Mouse (Mus musculus) megakaryocyte, adult 5-6 weeks (primary cell): ENCODE results near the gene Tmem38b. TPM values are rescaled to one million over a fixed set of nuclear protein-coding genes. Genes with fewer than 3 reads are reported as not detected.
A peak's percentile ranks its signal among the peaks of the same experiment; 100 is the strongest.

ENCODE experiments used
- ATAC-seq: 2 replicates; pipeline ENCODE4 v1.8.0; 2016; ENCODE audit warnings: mild to moderate bottlenecking, inconsistent platforms; ENCODE audit not compliant: poor library complexity, severe bottlenecking
- total RNA-seq, 2 experiments: library from RNA; stranded (forward) in 1 of 2; stranded (reverse) in 1 of 2; fragments of 153-499, 151-499 nt in 1 of 2; fragments of 221-1000, 200-1000 nt in 1 of 2; gene quantifications; 2 replicates each; pipeline versions ENCODE4 v1.2.3 to v1.2.4; 2015 to 2017

Gene Tmem38b
- total RNA-seq, 2 experiments from 2014 or later: 15.3 to 39.2 TPM

- ATAC-seq: no peak
These were observed 57.3 kb downstream of the Tmem38b start for GRCm38 (mm10) chr4:53882921-53883682.

DNA sequence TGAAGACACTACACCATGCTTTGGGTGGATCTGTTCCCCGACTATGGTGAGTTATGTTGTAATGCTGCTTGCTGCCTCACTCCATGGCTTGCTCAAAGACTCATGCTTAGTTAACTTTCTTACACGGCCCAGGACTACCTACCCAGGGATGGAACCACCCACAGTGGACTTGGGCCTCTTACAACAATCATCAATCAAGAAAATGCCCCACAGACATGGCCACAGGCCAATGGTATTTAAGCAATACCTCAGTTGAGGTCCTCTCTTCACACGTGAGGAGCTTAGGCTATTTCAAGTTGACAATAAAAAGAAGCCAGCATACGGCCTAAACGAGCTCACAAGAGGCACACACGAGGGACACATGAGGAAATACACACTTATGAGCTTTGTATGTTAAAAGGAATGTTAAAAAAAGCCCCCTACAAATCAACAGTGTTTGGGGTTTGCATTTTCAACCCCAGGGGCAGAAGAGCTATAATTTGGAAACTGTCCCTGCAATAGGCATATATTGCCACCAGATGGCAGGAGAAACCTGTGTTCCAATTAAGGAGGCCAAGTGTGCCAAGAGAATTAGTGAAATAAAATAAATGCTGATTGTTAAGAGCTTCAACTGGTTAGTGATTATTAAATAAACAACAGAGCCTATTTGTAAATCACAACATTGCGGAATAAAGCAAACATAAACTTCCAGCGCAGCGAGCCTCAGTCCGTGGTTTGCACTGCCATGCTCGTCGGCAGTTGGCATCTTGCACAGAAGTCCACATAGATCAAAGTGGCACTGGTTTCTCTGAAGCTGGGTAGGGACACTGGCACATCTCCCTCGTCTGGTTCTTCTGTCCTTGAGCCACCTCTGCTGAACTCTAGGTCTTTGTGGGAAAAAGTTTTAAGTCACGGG is 58.8 kb downstream of the Tmem38b start:
- ATAC-seq: peak; percentile 64

GRCm38 (mm10) chr4:53886342-53887088 is 60.7 kb downstream of the Tmem38b start:
- no peak for ATAC-seq

DNA sequence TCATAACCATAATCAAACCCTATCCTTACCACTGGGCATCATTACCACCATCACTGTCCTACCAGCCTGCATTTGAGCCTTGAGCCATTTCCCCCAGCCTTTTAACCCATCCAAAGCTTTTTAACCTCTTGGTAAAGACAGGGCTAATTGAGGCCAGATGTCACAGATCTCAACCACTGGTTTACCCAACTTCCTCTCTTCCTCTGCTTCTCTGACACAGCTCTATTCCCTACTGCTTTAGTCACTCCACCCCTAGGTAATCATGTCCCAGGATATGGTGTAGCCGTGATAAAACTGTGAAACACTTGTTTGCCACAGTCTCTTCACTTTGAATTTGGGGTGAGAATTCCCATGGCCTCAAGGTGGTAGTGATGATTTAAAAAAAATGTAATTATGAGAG is 69.5 kb downstream of the Tmem38b start:
- 0 out of 2 replicates have a peak, but pooled peaks have one; percentile 40 for ATAC-seq

- no peak for ATAC-seq
These were observed 70.4 kb downstream of the Tmem38b start for GRCm38 (mm10) chr4:53896150-53896833.

DNA sequence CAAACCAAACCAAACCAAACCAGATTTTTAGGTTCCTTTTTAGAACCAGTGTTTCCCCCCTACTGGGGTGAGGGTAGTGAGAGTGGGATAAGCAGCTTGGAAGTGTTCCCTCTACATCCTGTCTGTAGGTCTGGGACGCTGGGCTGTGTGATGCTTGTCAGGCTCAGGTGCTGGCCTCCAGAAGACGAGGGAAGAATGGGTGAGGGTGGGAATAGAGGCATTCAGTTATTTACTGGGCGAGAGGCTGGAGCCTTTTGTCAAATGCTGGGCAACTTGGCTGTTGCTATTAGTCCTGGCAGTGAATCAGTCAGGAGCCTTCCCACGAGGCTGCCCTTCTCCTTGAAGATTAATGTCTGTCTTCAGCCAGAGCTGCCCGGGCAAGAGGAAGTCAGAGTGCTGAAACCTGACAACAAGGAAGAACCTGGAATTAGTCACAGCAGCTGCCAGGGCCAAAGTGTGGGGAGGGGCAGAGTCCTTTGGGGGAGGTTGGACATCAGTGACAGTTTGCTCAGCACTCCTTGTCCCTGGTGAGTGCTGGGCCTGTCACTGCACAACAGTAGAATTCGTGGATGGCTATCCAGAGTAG is 74.6 kb downstream of the Tmem38b start:
- ATAC-seq: peak; percentile 55

DNA sequence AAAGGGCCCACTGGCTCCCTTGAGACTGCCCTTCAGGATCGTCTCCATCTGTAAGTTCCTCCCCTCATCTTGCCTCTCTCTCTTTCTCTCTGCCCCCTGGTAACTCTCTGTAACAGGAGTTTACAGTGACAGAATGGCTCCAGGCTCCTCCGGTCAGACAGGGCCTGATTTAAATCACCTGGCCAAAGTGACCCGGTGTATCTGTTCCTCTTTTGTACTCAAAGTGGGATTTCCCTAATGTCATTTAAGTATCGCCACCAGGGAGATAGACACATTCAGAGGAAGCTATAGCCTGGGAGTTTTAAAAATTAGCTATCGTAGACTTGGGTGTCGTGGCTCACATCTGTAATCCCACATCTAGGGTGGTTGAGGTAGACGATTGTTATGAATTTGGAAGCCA is 78.5 kb downstream of the Tmem38b start:
- no peak for ATAC-seq

GRCm38 (mm10) chr4:53905537-53905936 is 79.7 kb downstream of the Tmem38b start:
- peak; percentile 42; the same call in 1 of the 2 replicates for ATAC-seq

GRCm38 (mm10) chr4:53907071-53907470 is 81.2 kb downstream of the Tmem38b start:
- ATAC-seq: no peak

Other genes starting within 250 kb of the Tmem38b start
- gene Fsd1l, start 194.6 kb upstream of the Tmem38b start, total RNA-seq (2015): 6.1 and 10.2 TPM in 2 replicates
- gene Fsd1l, start 194.6 kb upstream of the Tmem38b start, total RNA-seq (2017): 5.5 and 7.4 TPM in 2 replicates
- gene Fktn, start 112.0 kb upstream of the Tmem38b start, total RNA-seq (2015): 2.5 and 3.9 TPM in 2 replicates
- 2.0 and 2.5 TPM in 2 replicates for gene Fktn, start 112.0 kb upstream of the Tmem38b start, total RNA-seq (2017)
- gene Tal2, start 46.3 kb upstream of the Tmem38b start, total RNA-seq (2015): 0.07 and 0.39 TPM in 2 replicates
- gene Tal2, start 46.3 kb upstream of the Tmem38b start, total RNA-seq (2017): 0.48 and 0.65 TPM in 2 replicates